Mouse (Mus musculus) left cerebral cortex, adult 2 months (tissue): ENCODE results near the gene Them7. TPM values are rescaled to one million over a fixed set of nuclear protein-coding genes. Genes with fewer than 3 reads are reported as not detected.
A peak's percentile ranks its signal among the peaks of the same experiment; 100 is the strongest.

Experiments
- DNase-seq, 2 experiments: peaks; one replicate each; pipeline ENCODE4 v3.0.0; 2021 to 2022; ENCODE audit warnings: low spot score in 2 of 2, mixed read lengths in 1 of 2; ENCODE audit errors: extremely low spot score in 1 of 2
- H3K27ac ChIP-seq: fragments of 200-600 bp; 2 replicates; pipeline ENCODE4 v1.8.1; 2022
- H3K4me3 ChIP-seq: fragments of 200-600 bp; 2 replicates; pipeline ENCODE4 v1.8.1; 2022
- CTCF ChIP-seq: fragments of 200-600 bp; IDR thresholded peaks from 2 replicates; pipeline ENCODE4 v1.8.1; 2022; ENCODE audit warnings: antibody characterized with exemption, mild to moderate bottlenecking, moderate library complexity
- intact Hi-C: fragments of 180-260 bp; cut with DNase I; formaldehyde crosslinking; loops from one replicate; pipeline ENCODE4 v1.15.1; 2025
- total RNA-seq, 2 experiments: library from RNA; stranded (reverse); gene quantifications; 2 replicates each; pipeline ENCODE4 v1.2.3; 2021

Them7 gene
- total RNA-seq, 2 experiments from 2014 or later = not detected

DNA sequence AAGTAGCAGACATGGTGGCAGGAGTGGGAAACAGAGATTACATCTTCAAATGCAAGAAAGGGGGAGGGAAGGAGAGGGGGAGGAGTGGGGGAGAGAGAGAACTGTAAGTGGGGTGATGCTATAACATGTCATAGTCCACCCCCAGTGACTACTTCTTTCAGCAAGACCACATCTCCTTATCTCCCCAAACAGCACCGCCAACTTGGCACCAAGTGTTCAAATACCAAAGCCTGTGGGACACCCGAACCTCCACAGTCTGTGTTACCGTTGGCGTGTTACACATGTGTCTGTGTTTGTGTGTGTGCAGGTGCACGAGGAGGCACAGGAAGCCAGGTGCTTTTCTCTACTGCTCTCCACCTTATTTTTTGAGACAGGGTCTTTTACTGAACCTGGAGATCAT, 4.9 kb upstream of the Them7 start:
- intact Hi-C loops = no loop called here
- no peak for DNase-seq
- Histone ChIP-seq H3K4me3 (no peak overlapping the region), H3K27ac (no peak overlapping the region)
- TF ChIP-seq CTCF = no peak

DNA sequence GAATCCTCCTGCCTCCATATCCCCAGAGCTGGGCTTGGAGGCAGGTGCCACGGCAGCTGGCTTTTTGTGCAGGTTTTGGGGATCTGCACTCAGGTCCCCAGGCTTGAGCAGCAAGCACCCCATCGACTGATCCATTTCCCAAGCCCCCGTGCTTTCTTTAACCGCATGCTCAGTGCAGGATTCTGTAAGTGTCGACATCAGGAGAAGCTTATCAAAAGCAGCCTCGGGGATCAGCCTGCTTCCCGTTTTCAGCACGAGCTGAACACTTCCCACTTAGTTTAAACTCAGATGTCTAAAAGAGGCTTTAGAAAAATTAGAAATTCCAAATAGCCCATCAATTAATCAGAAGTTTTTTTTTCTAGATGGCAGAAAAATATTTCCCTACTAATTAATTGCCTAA, 4.5 kb upstream of the Them7 start:
- intact Hi-C loops = no loop called here

DNA sequence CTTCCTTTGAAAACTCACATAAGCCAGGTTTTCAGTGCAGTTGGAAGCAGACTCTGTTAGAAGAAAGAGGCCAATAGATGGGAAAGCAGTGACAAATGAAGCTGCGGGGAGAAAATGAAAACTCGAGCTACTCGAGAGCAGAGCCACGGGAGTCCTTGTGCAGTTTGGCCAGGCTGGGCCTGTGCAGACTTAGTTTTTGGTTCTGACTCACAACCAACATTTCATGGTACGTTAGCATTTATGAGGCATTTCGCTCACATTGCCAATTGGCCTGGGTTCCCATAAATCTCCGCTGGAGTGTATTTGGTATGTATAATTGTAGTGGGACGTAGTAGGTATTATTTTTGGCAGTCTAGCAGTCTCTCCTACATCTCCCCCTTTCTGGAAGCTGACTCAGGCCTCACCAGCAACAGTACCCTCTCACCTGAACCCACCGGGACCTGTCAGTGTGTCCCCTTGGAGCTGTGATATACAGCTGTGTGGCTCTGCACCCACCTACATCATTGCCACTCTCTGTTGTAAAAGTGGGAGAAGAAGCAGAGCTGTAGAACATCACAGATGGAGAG, 3.3 kb upstream of the Them7 start:
- DNase-seq = no peak
- Histone ChIP-seq H3K27ac (no peak overlapping the region), H3K4me3 (no peak overlapping the region)
- intact Hi-C loops = no loop called here
- no peak for TF ChIP-seq CTCF

More for the DNA sequence above, 4.5 kb upstream of the Them7 start:
- no peak for TF ChIP-seq CTCF
- Histone ChIP-seq H3K4me3 (no peak overlapping the region), H3K27ac (no peak overlapping the region)
- DNase-seq = no peak

DNA sequence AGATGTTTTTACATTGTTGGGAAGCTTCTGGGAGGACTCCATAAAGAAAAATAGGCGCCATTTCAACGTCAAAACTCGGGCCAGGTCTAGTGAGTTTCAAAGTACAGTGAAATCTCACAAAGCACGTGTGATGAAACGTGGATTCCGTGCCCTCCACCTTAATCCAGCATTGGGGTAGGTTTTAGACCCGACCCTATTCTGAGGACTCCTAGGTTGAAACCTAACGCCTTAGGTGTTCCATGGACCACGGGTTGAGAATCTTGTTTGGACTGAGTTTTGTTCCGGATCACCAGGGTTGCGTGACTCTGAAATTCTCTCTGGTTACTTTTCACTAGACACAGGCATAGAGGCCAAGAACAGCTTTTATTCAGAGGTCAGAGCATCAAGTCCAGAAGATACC, 514 bp upstream of the Them7 start:
- no peak for DNase-seq
- no peak for TF ChIP-seq CTCF
- no peak overlapping the region for H3K4me3 ChIP-seq
- no peak overlapping the region for H3K27ac ChIP-seq
- intact Hi-C loops = no loop called here

DNA sequence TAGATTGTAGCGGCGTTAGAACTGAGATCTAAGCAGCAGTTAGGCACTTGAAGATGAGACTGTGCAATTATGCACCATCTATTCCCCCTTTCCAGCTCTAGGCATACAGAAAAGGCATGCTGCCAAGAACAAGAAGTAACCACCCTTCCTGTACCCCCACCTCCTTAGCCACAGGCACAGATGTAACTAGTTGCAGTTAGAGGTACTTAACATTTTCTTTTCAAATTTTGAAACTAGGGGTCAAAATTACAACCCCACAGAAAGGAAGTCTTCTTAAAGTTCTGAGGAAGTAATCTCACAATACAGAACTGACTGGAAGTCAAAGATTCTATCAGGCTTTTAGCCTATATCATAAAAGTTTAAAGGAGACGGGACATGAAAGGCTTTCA, 861 bp downstream of the Them7 start:
- DNase-seq = no peak
- intact Hi-C loops = no loop called here
- Histone ChIP-seq H3K27ac (no peak overlapping the region), H3K4me3 (no peak overlapping the region)
- no peak for TF ChIP-seq CTCF

DNA sequence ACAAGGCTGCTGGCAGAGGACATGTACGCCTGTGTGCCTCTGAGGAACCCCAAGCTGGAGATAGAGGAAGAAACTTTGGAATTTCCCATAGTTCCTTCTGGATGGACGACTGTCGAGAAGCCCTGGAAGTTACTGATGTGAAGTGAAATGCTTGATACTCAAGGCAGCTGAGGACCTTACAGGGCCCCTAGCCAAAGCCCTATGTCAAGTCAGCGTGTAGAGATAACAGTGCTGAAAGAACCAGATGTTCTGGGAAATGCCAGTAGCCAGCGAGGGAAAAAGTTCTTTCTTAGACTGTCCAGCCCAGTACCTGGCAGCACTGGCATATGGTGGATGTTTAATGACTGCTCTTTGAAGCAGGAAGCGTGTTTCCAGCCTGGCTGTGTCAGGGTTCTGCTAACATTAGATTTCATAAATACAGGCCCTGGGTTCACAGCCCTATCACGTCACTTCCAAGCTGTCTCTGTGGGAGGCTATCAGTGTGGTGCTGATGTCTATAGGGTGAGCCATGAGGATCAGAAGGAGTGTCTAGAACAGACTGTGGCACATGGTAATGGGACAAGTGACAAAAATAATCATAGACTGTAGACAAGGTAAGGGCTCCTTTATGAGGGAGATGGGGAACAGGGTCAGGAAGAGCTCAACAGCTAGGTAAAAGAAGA, 2.3 kb downstream of the Them7 start:
- H3K27ac ChIP-seq = no peak overlapping the region
- no peak overlapping the region for H3K4me3 ChIP-seq
- intact Hi-C loops = no loop called here
- no peak for DNase-seq
- no peak for TF ChIP-seq CTCF

DNA sequence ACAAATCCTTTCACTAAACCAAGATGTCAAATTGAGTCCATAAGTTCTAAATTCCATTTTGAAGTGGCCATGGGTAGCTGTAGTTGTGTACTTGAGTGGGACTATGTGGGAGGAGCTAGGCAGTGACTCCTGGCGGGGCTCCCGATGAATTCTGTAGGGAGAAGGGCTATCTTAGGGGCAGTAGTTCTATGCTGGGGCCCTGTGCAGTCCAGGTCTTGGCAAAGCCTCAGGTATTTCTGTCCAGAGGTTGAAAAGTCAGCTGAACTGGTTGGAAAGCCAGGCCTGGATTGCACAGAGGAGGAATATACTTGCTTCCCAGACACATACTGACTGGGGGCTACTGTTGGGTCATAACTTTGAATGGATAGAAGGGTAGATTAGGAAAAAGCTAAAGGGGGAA, 4.3 kb downstream of the Them7 start:
- no peak for TF ChIP-seq CTCF

DNA sequence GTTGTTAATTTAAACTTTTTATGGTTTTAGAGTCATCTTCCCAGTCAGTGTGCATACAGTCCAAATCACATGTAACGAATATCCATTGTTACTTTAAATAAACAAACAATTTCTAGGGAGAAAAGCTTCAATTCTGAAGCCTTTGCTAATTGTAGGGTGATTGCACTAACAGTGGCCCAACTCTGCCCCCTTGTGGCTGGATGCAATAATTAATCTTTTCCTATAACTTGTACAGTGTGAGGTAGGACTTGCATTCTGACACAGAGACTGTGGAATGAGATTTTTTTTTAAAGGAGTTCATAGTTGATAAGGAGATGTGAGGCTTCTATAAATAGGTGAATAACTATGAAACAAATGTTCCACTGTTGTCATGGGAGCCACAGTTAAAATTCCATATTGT, 6.2 kb downstream of the Them7 start:
- TF ChIP-seq CTCF = peak; percentile 79
- intact Hi-C loops = loop anchor here (10.0 kb wide), 1 partner anchor 546 kb away; no protein-coding TSS in a partner anchor
- DNase-seq = peak; percentile 65 to 73
- Histone ChIP-seq H3K27ac (no peak overlapping the region), H3K4me3 (no peak overlapping the region)

More for the DNA sequence above, 4.3 kb downstream of the Them7 start:
- intact Hi-C loops = no loop called here
- Histone ChIP-seq H3K27ac (no peak overlapping the region), H3K4me3 (no peak overlapping the region)
- no peak for DNase-seq

DNA sequence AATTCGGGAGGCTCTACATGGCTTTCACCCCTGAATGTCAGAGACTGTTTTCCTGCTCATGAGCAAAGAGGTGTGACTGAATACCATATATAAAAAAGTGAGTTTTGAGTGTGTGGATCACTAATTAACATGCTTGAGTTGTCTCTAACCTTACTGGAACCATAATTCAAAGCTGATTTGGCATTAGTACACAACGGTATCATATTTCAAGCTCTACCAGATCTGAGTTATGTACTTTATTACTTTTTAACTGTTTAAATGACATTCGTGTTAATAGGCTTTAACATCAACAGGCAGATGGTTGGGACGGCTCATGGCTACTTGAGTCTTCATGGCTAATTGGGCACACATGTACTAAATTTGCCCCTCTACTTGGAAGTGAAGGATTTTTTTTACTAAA, 8.3 kb downstream of the Them7 start:
- intact Hi-C loops = loop anchor here (10.0 kb wide), 1 partner anchor 548 kb away; no protein-coding TSS in a partner anchor
- no peak overlapping the region for H3K27ac ChIP-seq
- no peak overlapping the region for H3K4me3 ChIP-seq
- no peak for DNase-seq
- TF ChIP-seq CTCF = no peak

DNA sequence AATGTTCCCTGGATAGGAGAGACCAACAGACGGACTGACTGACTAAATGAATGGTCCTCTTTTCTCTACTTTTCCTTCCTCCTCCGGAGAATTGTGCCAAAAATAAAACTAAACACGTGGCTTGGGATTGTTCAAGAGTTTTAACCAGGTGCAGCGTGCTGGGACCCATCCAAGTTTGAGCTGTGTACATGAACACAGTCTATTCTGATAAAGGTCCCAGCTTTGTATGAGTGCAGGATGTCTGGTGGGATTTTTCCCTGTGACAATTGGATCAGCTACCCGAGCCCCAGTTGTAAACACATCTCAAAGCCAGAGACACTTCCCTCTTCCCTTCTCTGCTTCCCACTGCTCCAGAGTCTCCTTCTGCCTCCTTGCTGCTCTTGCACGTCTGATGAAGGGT, 10.2 kb downstream of the Them7 start:
- intact Hi-C loops = loop anchor here (10.0 kb wide), 1 partner anchor 549 kb away; no protein-coding TSS in a partner anchor
- TF ChIP-seq CTCF = no peak

DNA sequence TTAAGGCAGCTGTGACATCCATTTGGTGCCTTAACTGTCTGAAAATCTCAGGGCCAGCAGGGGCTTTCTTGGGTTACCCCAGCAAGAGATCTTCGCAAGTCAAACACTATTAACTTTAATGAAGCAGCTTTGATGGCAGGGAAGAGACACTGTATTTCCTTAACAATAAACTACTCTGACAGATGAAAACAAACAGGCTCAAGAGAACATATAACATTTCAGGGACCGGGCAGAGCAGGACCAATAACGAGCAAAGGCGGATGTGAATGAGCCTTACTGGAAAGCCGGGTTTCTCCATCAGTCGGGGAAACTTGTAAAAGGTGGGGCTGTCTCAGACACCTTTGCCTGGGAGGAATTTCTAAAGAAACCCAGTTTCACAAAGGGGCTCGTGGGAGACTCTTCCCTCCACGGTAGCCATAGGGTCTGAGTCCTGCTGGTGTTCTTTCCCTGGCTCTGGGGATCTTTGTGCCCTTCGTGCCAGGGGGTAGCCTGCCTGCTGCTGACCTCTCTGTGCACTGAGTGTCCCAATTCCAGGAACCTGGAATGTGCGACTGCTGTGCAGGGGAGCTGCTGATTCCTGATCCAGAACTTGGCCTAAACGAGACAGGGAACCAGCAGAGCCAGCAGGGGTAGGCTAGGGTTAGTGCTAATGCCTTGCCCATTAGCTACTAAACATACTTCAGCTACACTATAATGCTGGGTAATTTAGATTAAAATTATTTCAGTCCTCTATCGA, 11.4 kb downstream of the Them7 start:
- no peak for TF ChIP-seq CTCF
- Histone ChIP-seq H3K27ac (no peak overlapping the region), H3K4me3 (no peak overlapping the region)
- DNase-seq = no peak
- intact Hi-C loops = loop anchor here (10.0 kb wide), 1 partner anchor 551 kb away; no protein-coding TSS in a partner anchor

More for the DNA sequence above, 10.2 kb downstream of the Them7 start:
- no peak overlapping the region for H3K27ac ChIP-seq
- no peak overlapping the region for H3K4me3 ChIP-seq
- DNase-seq = no peak

DNA sequence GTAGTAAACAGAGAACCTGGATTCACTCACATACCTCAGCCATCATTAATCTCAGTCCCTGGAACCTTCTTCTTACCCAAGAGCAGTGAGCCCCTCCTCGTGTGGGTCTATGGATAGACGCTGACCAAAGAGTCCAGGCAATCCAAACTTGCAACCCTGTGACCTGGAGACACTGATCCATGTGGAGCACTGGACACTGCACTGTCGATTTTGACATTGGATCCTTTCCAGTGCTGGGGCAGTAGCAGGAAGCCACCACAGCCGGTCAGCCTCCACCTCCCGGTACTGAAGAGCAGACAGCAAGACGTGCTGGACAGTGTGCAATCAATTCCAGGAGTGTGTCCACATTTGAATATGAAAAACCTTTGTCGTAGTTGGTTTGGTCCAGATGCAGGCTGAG, 13.3 kb downstream of the Them7 start:
- no peak for DNase-seq
- TF ChIP-seq CTCF = no peak
- intact Hi-C loops = loop anchor here (10.0 kb wide), 1 partner anchor 553 kb away; no protein-coding TSS in a partner anchor
- Histone ChIP-seq H3K4me3 (no peak overlapping the region), H3K27ac (no peak overlapping the region)
